Mouse (Mus musculus) liver, embryonic 12.5 days (tissue): ENCODE measurements around the gene Stpg3. TPM values are rescaled to one million over a fixed set of nuclear protein-coding genes. Genes with fewer than 3 reads are reported as not detected.
A peak's percentile ranks its signal among the peaks of the same experiment; 100 is the strongest.

ENCODE experiments used
- ATAC-seq: fragments of 200-750 bp; cut with Nextera tagmentation; 2 replicates; pipeline ENCODE4 v1.8.0; 2017; ENCODE audit warnings: moderate number of reproducible peaks, mild to moderate bottlenecking, moderate library complexity
- H3K27ac ChIP-seq: fragments of 300-500 bp; sonication (generic); 2 replicates; pipeline ENCODE4 v1.5.1; 2016; ENCODE audit warnings: mild to moderate bottlenecking
- H3K27me3 ChIP-seq: fragments of 300-500 bp; sonication (generic); replicated peaks from 2 replicates; pipeline ENCODE4 v1.6.1; 2016; ENCODE audit warnings: mild to moderate bottlenecking, moderate library complexity
- H3K36me3 ChIP-seq: fragments of 300-500 bp; sonication (generic); 2 replicates; pipeline ENCODE4 v1.6.1; 2016; ENCODE audit warnings: mild to moderate bottlenecking, moderate library complexity
- H3K4me1 ChIP-seq: fragments of 300-500 bp; sonication (generic); 2 replicates; pipeline ENCODE4 v1.6.1; 2016
- H3K4me2 ChIP-seq: fragments of 300-500 bp; sonication (generic); 2 replicates; pipeline ENCODE4 v1.6.1; 2016; ENCODE audit warnings: mild to moderate bottlenecking, moderate library complexity
- H3K4me3 ChIP-seq: fragments of 300-500 bp; sonication (generic); 2 replicates; pipeline ENCODE4 v1.5.1; 2016; ENCODE audit warnings: mild to moderate bottlenecking, moderate library complexity
- H3K9ac ChIP-seq: fragments of 300-500 bp; sonication (generic); 2 replicates; pipeline ENCODE4 v1.6.1; 2016; ENCODE audit warnings: mild to moderate bottlenecking, moderate library complexity
- H3K9me3 ChIP-seq: fragments of 300-500 bp; sonication (generic); replicated peaks from 2 replicates; pipeline ENCODE4 v1.6.1; 2016; ENCODE audit warnings: mild to moderate bottlenecking, moderate library complexity
- WGBS: fragments of 180-500 bp; shearing (Covaris S2); methylation state at CpG from one replicate; pipeline ENCODE4 v1.1.7; 2016; ENCODE audit not compliant: insufficient replicate concordance; 5-methylcytosine and 5-hydroxymethylcytosine counted together
- polyA plus RNA-seq: library from polyadenylated mRNA; unstranded; fragments of >200 nt; fragmentation: Nextera tagmentation; extraction: Ambion mirVana; gene quantifications from 2 replicates; pipeline ENCODE4 v1.2.1, GENCODE M21; 2016

Gene Stpg3
- polyA plus RNA-seq, 1 experiment from 2014 or later, result not detected

GRCm38 (mm10) chr2:25177076-25177475 is 37.4 kb downstream of the Stpg3 start:
- Histone ChIP-seq H3K4me2 (no peak overlapping the region), H3K9ac (no peak overlapping the region), H3K27ac (no peak overlapping the region), H3K9me3 (no peaks in the 10 kb centered on the region), H3K4me3 (no peak overlapping the region), H3K36me3 (no peaks in the 10 kb centered on the region), H3K4me1 (peaks cover 94% of the 10 kb centered on the region), H3K27me3 (peaks cover 57% of the 10 kb centered on the region)
- WGBS, result 44% methylated on average over 4 of the region's 4 CpGs
- ATAC-seq, result no peak

GRCm38 (mm10) chr2:25176573-25176972 is 37.9 kb downstream of the Stpg3 start:
- H3K9me3 ChIP-seq, result no peaks in the 10 kb centered on the region
- H3K4me2 ChIP-seq, result no peak overlapping the region
- ATAC-seq, result no peak
- H3K4me3 ChIP-seq, result no peak overlapping the region
- no peak overlapping the region for H3K9ac ChIP-seq
- no peaks in the 10 kb centered on the region for H3K36me3 ChIP-seq
- H3K4me1 ChIP-seq, result peaks cover 93% of the 10 kb centered on the region
- H3K27me3 ChIP-seq, result peaks cover 52% of the 10 kb centered on the region
- no peak overlapping the region for H3K27ac ChIP-seq
- 52% methylated on average over 6 of the region's 6 CpGs for WGBS

- Histone ChIP-seq H3K9ac (no peak overlapping the region), H3K4me1 (peaks cover 88% of the 10 kb centered on the region), H3K27ac (peak overlapping the region; percentile 45), H3K36me3 (no peaks in the 10 kb centered on the region), H3K27me3 (peaks cover 43% of the 10 kb centered on the region), H3K4me3 (no peak overlapping the region), H3K9me3 (no peaks in the 10 kb centered on the region), H3K4me2 (peak overlapping the region; percentile 11)
- 78% methylated on average over 4 of the region's 4 CpGs for WGBS
- ATAC-seq, result no peak
Measured at GRCm38 (mm10) chr2:25175690-25176078, 38.8 kb downstream of the Stpg3 start.

GRCm38 (mm10) chr2:25174866-25175689 is 39.4 kb downstream of the Stpg3 start:
- no peak overlapping the region for H3K4me3 ChIP-seq
- WGBS, result 37% methylated on average over 7 of the region's 7 CpGs
- peak overlapping the region; percentile 11 for H3K4me2 ChIP-seq
- no peaks in the 10 kb centered on the region for H3K36me3 ChIP-seq
- peak; percentile 53 for ATAC-seq
- no peaks in the 10 kb centered on the region for H3K9me3 ChIP-seq
- H3K27ac ChIP-seq, result peak overlapping the region; percentile 45
- H3K4me1 ChIP-seq, result peaks cover 88% of the 10 kb centered on the region
- peaks cover 37% of the 10 kb centered on the region for H3K27me3 ChIP-seq
- H3K9ac ChIP-seq, result peak overlapping the region; percentile 1; the same call in 1 of the 2 replicates

- Histone ChIP-seq H3K27me3 (peaks cover 26% of the 10 kb centered on the region), H3K27ac (no peak overlapping the region), H3K4me2 (no peak overlapping the region), H3K36me3 (no peaks in the 10 kb centered on the region), H3K9ac (no peak overlapping the region), H3K4me3 (no peak overlapping the region), H3K4me1 (peaks cover 90% of the 10 kb centered on the region), H3K9me3 (no peaks in the 10 kb centered on the region)
- no peak for ATAC-seq
- WGBS, result 91% methylated on average over 4 of the region's 4 CpGs
Measured at GRCm38 (mm10) chr2:25173821-25174220, 40.6 kb downstream of the Stpg3 start.

GRCm38 (mm10) chr2:25172629-25173028 is 41.8 kb downstream of the Stpg3 start:
- Histone ChIP-seq H3K4me1 (peaks cover 90% of the 10 kb centered on the region), H3K4me3 (no peak overlapping the region), H3K9me3 (no peaks in the 10 kb centered on the region), H3K36me3 (no peaks in the 10 kb centered on the region), H3K27me3 (peaks cover 14% of the 10 kb centered on the region), H3K4me2 (no peak overlapping the region; the same call in 1 of the 2 replicates), H3K9ac (no peak overlapping the region), H3K27ac (no peak overlapping the region)
- WGBS, result 35% methylated on average over 8 of the region's 8 CpGs
- 0 out of 2 replicates have a peak, but pooled peaks have one; percentile 11 for ATAC-seq

GRCm38 (mm10) chr2:25171769-25172153 is 42.7 kb downstream of the Stpg3 start:
- Histone ChIP-seq H3K9me3 (no peaks in the 10 kb centered on the region), H3K4me1 (peaks cover 89% of the 10 kb centered on the region), H3K4me3 (no peak overlapping the region), H3K9ac (no peak overlapping the region), H3K27ac (no peak overlapping the region), H3K4me2 (no peak overlapping the region), H3K36me3 (no peaks in the 10 kb centered on the region), H3K27me3 (peaks cover 5% of the 10 kb centered on the region)
- WGBS, result 81% methylated on average over 1 of the region's 1 CpGs
- no peak for ATAC-seq

GRCm38 (mm10) chr2:25171101-25171768 is 43.2 kb downstream of the Stpg3 start:
- H3K9me3 ChIP-seq, result no peaks in the 10 kb centered on the region
- no peak overlapping the region for H3K4me3 ChIP-seq
- ATAC-seq, result no peak
- no peak overlapping the region for H3K4me2 ChIP-seq
- H3K27ac ChIP-seq, result no peak overlapping the region
- peaks cover under 1% of the 10 kb centered on the region; the same call in 1 of the 2 replicates for H3K27me3 ChIP-seq
- H3K9ac ChIP-seq, result no peak overlapping the region
- WGBS, result 69% methylated on average over 6 of the region's 6 CpGs
- peaks cover 85% of the 10 kb centered on the region for H3K4me1 ChIP-seq
- H3K36me3 ChIP-seq, result no peaks in the 10 kb centered on the region

- Histone ChIP-seq H3K4me2 (no peak overlapping the region), H3K36me3 (no peaks in the 10 kb centered on the region), H3K4me1 (peaks cover 78% of the 10 kb centered on the region), H3K9me3 (no peaks in the 10 kb centered on the region), H3K4me3 (no peak overlapping the region), H3K9ac (no peak overlapping the region), H3K27me3 (no peaks in the 10 kb centered on the region), H3K27ac (no peak overlapping the region)
- WGBS, result 55% methylated on average over 10 of the region's 10 CpGs
- ATAC-seq, result no peak
Measured at GRCm38 (mm10) chr2:25170326-25171100, 43.9 kb downstream of the Stpg3 start.

- H3K27ac ChIP-seq, result no peak overlapping the region
- no peak overlapping the region for H3K4me2 ChIP-seq
- H3K9me3 ChIP-seq, result no peaks in the 10 kb centered on the region
- peaks cover 2% of the 10 kb centered on the region; the same call in 1 of the 2 replicates for H3K27me3 ChIP-seq
- no peak for ATAC-seq
- 41% methylated on average over 5 of the region's 5 CpGs for WGBS
- no peak overlapping the region for H3K4me3 ChIP-seq
- H3K4me1 ChIP-seq, result peaks cover 71% of the 10 kb centered on the region
- no peaks in the 10 kb centered on the region for H3K36me3 ChIP-seq
- H3K9ac ChIP-seq, result no peak overlapping the region
Measured at GRCm38 (mm10) chr2:25169778-25170177, 44.7 kb downstream of the Stpg3 start.

GRCm38 (mm10) chr2:25168665-25168978 is 45.8 kb downstream of the Stpg3 start:
- 0 out of 2 replicates have a peak, but pooled peaks have one; percentile 17 for ATAC-seq
- 25% methylated on average over 2 of the region's 2 CpGs for WGBS
- Histone ChIP-seq H3K4me2 (peak overlapping the region; percentile 85), H3K36me3 (no peaks in the 10 kb centered on the region), H3K9me3 (no peaks in the 10 kb centered on the region), H3K4me3 (peak overlapping the region; percentile 57), H3K27me3 (peaks cover 14% of the 10 kb centered on the region), H3K4me1 (peaks cover 68% of the 10 kb centered on the region), H3K9ac (peak overlapping the region; percentile 69; the same call in 1 of the 2 replicates), H3K27ac (peak overlapping the region; percentile 52)
